Comparison of ENCODE assay signal across 23 mouse cellular contexts in the genomic region with DNA sequence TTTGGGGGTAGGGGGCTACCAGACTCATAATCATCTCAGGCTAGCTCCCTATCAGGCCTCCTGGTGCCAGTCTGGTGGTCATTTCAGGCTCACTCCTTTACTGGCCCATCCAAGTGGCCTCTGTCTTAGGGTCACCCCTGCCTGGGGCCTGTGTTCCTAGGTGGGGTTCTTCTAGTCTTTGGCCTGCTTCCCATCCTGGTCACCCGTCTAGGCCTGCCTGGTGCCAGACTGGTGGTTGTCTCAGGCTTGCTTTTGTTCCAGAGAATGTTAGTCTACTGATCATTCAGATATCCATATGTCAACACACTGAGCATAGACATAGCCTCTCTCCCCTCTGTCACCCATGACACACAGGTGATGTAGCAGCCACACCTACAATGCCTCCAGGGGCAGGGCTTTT.
"Had no signal": no experiment of that assay in that cellular context is flagged by ENCODE, and none has a peak within 500 bp of the region (broad histone marks: within the 10 kb centered on the region; RNA-seq: fewer than 3 reads in every experiment).

No protein-coding gene starts in this region.

- H3K9me3 ChIP-seq: heart, embryonic 10.5 days; heart, embryonic 12.5 days; hindbrain, embryonic 13.5 days; hindbrain, embryonic 15.5 days; kidney, embryonic 15.5 days; limb, embryonic 13.5 days; limb, embryonic 15.5 days had no signal

- H3K9ac ChIP-seq: heart, embryonic 12.5 days; hindbrain, embryonic 13.5 days; hindbrain, embryonic 15.5 days; kidney, embryonic 15.5 days; limb, embryonic 13.5 days; limb, embryonic 15.5 days had no signal

- H3K27ac ChIP-seq: heart, embryonic 10.5 days; hindbrain, embryonic 13.5 days; hindbrain, embryonic 15.5 days; hindbrain, postnatal 0 days; kidney, embryonic 15.5 days; kidney, postnatal 0 days; limb, embryonic 15.5 days had no signal

- ATAC-seq: hindbrain, postnatal 0 days; intestine, embryonic 16.5 days had no signal

- H3K4me2 ChIP-seq: heart, embryonic 12.5 days; hindbrain, embryonic 13.5 days; hindbrain, embryonic 15.5 days; kidney, embryonic 15.5 days; limb, embryonic 13.5 days; limb, embryonic 15.5 days had no signal

- H3K36me3 ChIP-seq: heart, embryonic 10.5 days; heart, embryonic 12.5 days; hindbrain, embryonic 13.5 days; hindbrain, embryonic 15.5 days; kidney, embryonic 15.5 days; limb, embryonic 13.5 days; limb, embryonic 15.5 days had no signal

- H3K27me3 ChIP-seq: heart, embryonic 12.5 days; hindbrain, embryonic 13.5 days; hindbrain, embryonic 15.5 days; kidney, embryonic 15.5 days had no signal

- DNase-seq: gastrocnemius, postnatal 14 days; gastrocnemius, postnatal 36 days; heart, adult 18-20 months; heart, postnatal 10 days; heart, postnatal 36 days; kidney, adult 11 months; kidney, adult 2 months; kidney, adult 9 months; kidney, postnatal 14 days; kidney, postnatal 36 days; layer of hippocampus, adult 9-11 months; layer of hippocampus, postnatal 36 days; left cerebral cortex, postnatal 4 days had no signal

- H3K4me1 ChIP-seq: hindbrain, embryonic 13.5 days had no signal

- H3K4me3 ChIP-seq: heart, embryonic 10.5 days; heart, embryonic 12.5 days; hindbrain, embryonic 13.5 days; hindbrain, embryonic 15.5 days; kidney, embryonic 15.5 days; limb, embryonic 13.5 days; limb, embryonic 15.5 days had no signal
